Mouse (Mus musculus): Measurements from ENCODE around the gene Uba52. TPM values are rescaled to one million over a fixed set of nuclear protein-coding genes. Genes with fewer than 3 reads are reported as not detected.

Gene Uba52
- polyA plus RNA-seq, 1 experiment from 2014 or later = 836 TPM

- peak; percentile 38 for ATAC-seq
- peak overlapping the region; percentile 95 for H3K27ac ChIP-seq (ENCODE audit: low read length)
- WGBS = 8% methylated on average over 24 of the region's 24 CpGs
Observed at GRCm38 (mm10) chr8:70538024-70538579, 27.5 kb upstream of the Uba52 start.

GRCm38 (mm10) chr8:70535701-70536100 lies 25.1 kb upstream of the Uba52 start:
- Histone ChIP-seq H3K4me2 (replicated peaks; ENCODE audit: low read depth, low read length) (no peak overlapping the region), H3K27me3 (replicated peaks; ENCODE audit: insufficient read depth, low read length) (no peaks in the 10 kb centered on the region), H3K4me1 (ENCODE audit: insufficient read depth, low read depth, low read length) (peaks cover 6% of the 10 kb centered on the region; the same call in 1 of the 2 replicates), H3K9me3 (ENCODE audit: low read length) (no peaks in the 10 kb centered on the region), H3K27ac (ENCODE audit: low read length) (no peak overlapping the region), H3K36me3 (ENCODE audit: insufficient read depth, low read length) (peaks cover 24% of the 10 kb centered on the region), H3K9ac (replicated peaks; ENCODE audit: low read depth) (no peak overlapping the region), H3K4me3 (ENCODE audit: low read depth, low read length) (no peak overlapping the region)
- TF ChIP-seq EP300 (IDR thresholded peaks at IDR 0.05) = no peak
- TF ChIP-seq CTCF (IDR thresholded peaks at IDR 0.05) = no peak
- no peak for ATAC-seq
- DNase-seq (ENCODE audit: low spot score) = no peak
- WGBS = 71% methylated on average over 2 of the region's 2 CpGs

More at GRCm38 (mm10) chr8:70538024-70538579, 27.5 kb upstream of the Uba52 start:
- no peaks in the 10 kb centered on the region for H3K9me3 ChIP-seq (ENCODE audit: low read length)
- peak; percentile 64 for TF ChIP-seq EP300 (IDR thresholded peaks at IDR 0.05)
- TF ChIP-seq CTCF (IDR thresholded peaks at IDR 0.05) = no peak
- H3K9ac ChIP-seq (replicated peaks; ENCODE audit: low read depth) = peak overlapping the region; percentile 27
- peaks cover 6% of the 10 kb centered on the region for H3K4me1 ChIP-seq (ENCODE audit: insufficient read depth, low read depth, low read length)
- peak overlapping the region; percentile 85 for H3K4me2 ChIP-seq (replicated peaks; ENCODE audit: low read depth, low read length)
- H3K36me3 ChIP-seq (ENCODE audit: insufficient read depth, low read length) = 0 out of 2 replicates have a peak, but pooled peaks cover 8% of the 10 kb centered on the region
- peak; percentile 95 for DNase-seq (ENCODE audit: low spot score)
- peak overlapping the region; percentile 90 for H3K4me3 ChIP-seq (ENCODE audit: low read depth, low read length)
- no peaks in the 10 kb centered on the region for H3K27me3 ChIP-seq (replicated peaks; ENCODE audit: insufficient read depth, low read length)

- WGBS = 70% methylated on average over 3 of the region's 3 CpGs
- Histone ChIP-seq H3K36me3 (ENCODE audit: insufficient read depth, low read length) (peaks cover 24% of the 10 kb centered on the region), H3K27ac (ENCODE audit: low read length) (peak overlapping the region; percentile 68; the same call in 1 of the 2 replicates), H3K4me2 (replicated peaks; ENCODE audit: low read depth, low read length) (no peak overlapping the region), H3K4me1 (ENCODE audit: insufficient read depth, low read depth, low read length) (peaks cover 3% of the 10 kb centered on the region; the same call in 1 of the 2 replicates), H3K9ac (replicated peaks; ENCODE audit: low read depth) (no peak overlapping the region), H3K4me3 (ENCODE audit: low read depth, low read length) (no peak overlapping the region), H3K9me3 (ENCODE audit: low read length) (no peaks in the 10 kb centered on the region), H3K27me3 (replicated peaks; ENCODE audit: insufficient read depth, low read length) (no peaks in the 10 kb centered on the region)
- peak; percentile 73 for DNase-seq (ENCODE audit: low spot score)
- ATAC-seq = no peak
- no peak for TF ChIP-seq EP300 (IDR thresholded peaks at IDR 0.05)
- no peak for TF ChIP-seq CTCF (IDR thresholded peaks at IDR 0.05)
Observed at GRCm38 (mm10) chr8:70535221-70535620, 24.6 kb upstream of the Uba52 start.

GRCm38 (mm10) chr8:70534281-70534680 lies 23.7 kb upstream of the Uba52 start:
- Histone ChIP-seq H3K27ac (ENCODE audit: low read length) (peak overlapping the region; percentile 68; the same call in 1 of the 2 replicates), H3K36me3 (ENCODE audit: insufficient read depth, low read length) (peaks cover 24% of the 10 kb centered on the region), H3K9ac (replicated peaks; ENCODE audit: low read depth) (no peak overlapping the region), H3K9me3 (ENCODE audit: low read length) (no peaks in the 10 kb centered on the region), H3K4me1 (ENCODE audit: insufficient read depth, low read depth, low read length) (no peaks in the 10 kb centered on the region), H3K4me3 (ENCODE audit: low read depth, low read length) (no peak overlapping the region), H3K4me2 (replicated peaks; ENCODE audit: low read depth, low read length) (no peak overlapping the region), H3K27me3 (replicated peaks; ENCODE audit: insufficient read depth, low read length) (no peaks in the 10 kb centered on the region)
- TF ChIP-seq CTCF (IDR thresholded peaks at IDR 0.05) = no peak
- TF ChIP-seq EP300 (IDR thresholded peaks at IDR 0.05) = no peak
- DNase-seq (ENCODE audit: low spot score) = no peak
- ATAC-seq = no peak
- WGBS = 90% methylated on average over 12 of the region's 12 CpGs

- DNase-seq (ENCODE audit: low spot score) (no peak), ATAC-seq (no peak)
- H3K4me3 ChIP-seq (ENCODE audit: low read depth, low read length) = no peak overlapping the region
- H3K9ac ChIP-seq (replicated peaks; ENCODE audit: low read depth) = no peak overlapping the region
- no peaks in the 10 kb centered on the region for H3K27me3 ChIP-seq (replicated peaks; ENCODE audit: insufficient read depth, low read length)
- WGBS = 94% methylated on average over 2 of the region's 2 CpGs
- no peaks in the 10 kb centered on the region for H3K4me1 ChIP-seq (ENCODE audit: insufficient read depth, low read depth, low read length)
- no peak overlapping the region for H3K4me2 ChIP-seq (replicated peaks; ENCODE audit: low read depth, low read length)
- no peak overlapping the region for H3K27ac ChIP-seq (ENCODE audit: low read length)
- no peak for TF ChIP-seq EP300 (IDR thresholded peaks at IDR 0.05)
- TF ChIP-seq CTCF (IDR thresholded peaks at IDR 0.05) = peak; percentile 22; the same call in 1 of the 2 replicates
- H3K9me3 ChIP-seq (ENCODE audit: low read length) = no peaks in the 10 kb centered on the region
- H3K36me3 ChIP-seq (ENCODE audit: insufficient read depth, low read length) = peaks cover 15% of the 10 kb centered on the region
Observed at GRCm38 (mm10) chr8:70530314-70530713, 19.7 kb upstream of the Uba52 start.

GRCm38 (mm10) chr8:70529741-70530161 lies 19.1 kb upstream of the Uba52 start:
- Histone ChIP-seq H3K4me3 (ENCODE audit: low read depth, low read length) (no peak overlapping the region), H3K27me3 (replicated peaks; ENCODE audit: insufficient read depth, low read length) (no peaks in the 10 kb centered on the region), H3K36me3 (ENCODE audit: insufficient read depth, low read length) (peaks cover 15% of the 10 kb centered on the region), H3K9ac (replicated peaks; ENCODE audit: low read depth) (no peak overlapping the region), H3K27ac (ENCODE audit: low read length) (no peak overlapping the region), H3K4me1 (ENCODE audit: insufficient read depth, low read depth, low read length) (no peaks in the 10 kb centered on the region), H3K4me2 (replicated peaks; ENCODE audit: low read depth, low read length) (no peak overlapping the region), H3K9me3 (ENCODE audit: low read length) (no peaks in the 10 kb centered on the region)
- ATAC-seq (no peak), DNase-seq (ENCODE audit: low spot score) (no peak)
- TF ChIP-seq EP300 (IDR thresholded peaks at IDR 0.05) = no peak
- no peak for TF ChIP-seq CTCF (IDR thresholded peaks at IDR 0.05)
- 91% methylated on average over 3 of the region's 3 CpGs for WGBS
